Mouse (Mus musculus): ENCODE data around the gene Dmc1. TPM values are rescaled to one million over a fixed set of nuclear protein-coding genes. Genes with fewer than 3 reads are reported as not detected.
A peak's percentile ranks its signal among the peaks of the same experiment; 100 is the strongest.

Gene Dmc1
- total RNA-seq, 1 experiment, result 6.4 TPM

DNA sequence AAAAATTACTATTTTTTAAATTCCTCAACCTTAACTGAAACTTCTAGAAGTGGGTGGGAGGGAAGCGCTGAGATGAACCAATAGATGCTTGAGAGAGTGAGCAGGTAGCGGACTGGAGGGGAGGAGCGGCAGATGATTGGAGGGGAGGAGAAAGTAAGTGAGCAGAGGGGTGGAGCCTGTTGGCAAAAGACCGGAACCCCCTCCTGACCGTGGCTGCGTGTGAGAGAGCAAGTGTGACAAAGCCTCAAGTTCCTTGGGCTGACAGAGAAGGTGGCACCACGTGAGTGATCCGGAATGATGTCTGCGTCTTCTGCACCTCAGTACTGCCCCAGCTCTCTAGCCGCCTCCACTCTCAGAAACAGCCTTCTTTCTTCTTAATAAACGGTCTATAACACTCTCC is 12.2 kb upstream of the Dmc1 start:
- DNase-seq (ENCODE audit: low read depth, low spot score), result no peak
- Histone ChIP-seq H3K9me3 (ENCODE audit: control insufficient read depth, insufficient read depth, low read depth, low read length) (no peaks in the 10 kb centered on the region), H3K36me3 (ENCODE audit: control insufficient read depth, insufficient read depth, low read length, poor library complexity, severe bottlenecking) (no peaks in the 10 kb centered on the region; the same call in 1 of the 2 replicates), H3K4me1 (ENCODE audit: control insufficient read depth in 2 of 2, insufficient read depth in 2 of 2, low read length in 2 of 2, poor library complexity in 1 of 2) (peaks cover 1 to 27% of the 10 kb centered on the region in 2 experiments; a peak in 2 of 4 replicates), H3K4me3 (ENCODE audit: insufficient read depth in 1 of 2, low read depth in 1 of 2, low read length in 2 of 2, poor library complexity in 1 of 2, severe bottlenecking in 1 of 2) (peak overlapping the region; percentile 57 to 76), H3K9ac (ENCODE audit: insufficient read depth, low read depth, low read length, poor library complexity, severe bottlenecking) (peak overlapping the region; percentile 51), H3K27ac (ENCODE audit: insufficient read depth, low read depth, low read length, poor library complexity, severe bottlenecking) (no peak overlapping the region)
- in situ Hi-C loops (cut with MboI; ENCODE audit: low sequenced_read_pairs in 2 of 2, unreplicated experiment in 2 of 2), result no loop called here
- TF ChIP-seq MAFK (IDR thresholded peaks at IDR 0.05; ENCODE audit: insufficient read depth, low read depth, low read length) (no peak), CHD2 (IDR thresholded peaks at IDR 0.05; ENCODE audit: low read depth, low read length) (no peak), ZC3H11A (IDR thresholded peaks at IDR 0.05; ENCODE audit: borderline replicate concordance, low read depth, low read length) (no peak)

DNA sequence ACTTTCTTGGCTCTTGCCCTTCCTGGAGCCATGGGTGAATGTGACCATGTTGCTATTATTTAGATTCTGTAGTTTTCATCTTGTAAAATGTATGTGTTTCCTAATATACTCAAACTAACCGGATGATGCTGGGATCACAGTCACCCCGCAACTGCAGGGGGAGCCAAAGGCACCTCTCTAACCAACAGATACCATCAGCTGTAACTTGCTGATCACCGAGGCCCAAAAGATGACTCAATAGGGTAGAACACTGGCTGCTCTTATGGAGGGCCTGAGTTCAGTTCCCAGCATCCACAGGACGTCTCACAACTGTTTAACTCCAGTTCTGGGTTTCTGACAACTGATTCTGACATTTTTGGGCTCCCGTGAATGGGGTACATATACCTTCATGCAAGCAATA is 11.8 kb upstream of the Dmc1 start:
- H3K36me3 ChIP-seq (ENCODE audit: control insufficient read depth, insufficient read depth, low read length, poor library complexity, severe bottlenecking), result no peaks in the 10 kb centered on the region; the same call in 1 of the 2 replicates
- in situ Hi-C loops (cut with MboI; ENCODE audit: low sequenced_read_pairs in 2 of 2, unreplicated experiment in 2 of 2), result no loop called here

DNA sequence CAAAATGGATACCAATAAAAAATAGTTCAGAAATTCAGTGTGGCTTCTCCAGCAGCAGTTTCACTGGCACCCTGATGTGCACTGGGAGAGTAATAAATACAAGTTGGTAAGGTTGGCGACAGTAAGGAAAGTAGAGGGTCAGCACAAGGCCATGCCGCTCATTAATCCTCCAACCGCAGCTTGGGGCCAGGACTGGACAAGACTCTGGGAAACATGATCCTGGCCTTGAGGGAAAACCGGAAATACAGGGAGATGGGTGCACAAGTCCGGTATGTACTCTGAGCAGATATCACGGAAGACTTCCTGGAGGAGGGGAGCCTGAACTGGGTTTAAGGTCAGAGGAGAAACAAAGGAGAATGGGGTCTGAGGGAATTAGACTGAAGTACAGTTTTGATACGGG is 10.6 kb upstream of the Dmc1 start:
- no peak for DNase-seq (ENCODE audit: low read depth, low spot score)
- Histone ChIP-seq H3K27ac (ENCODE audit: insufficient read depth, low read depth, low read length, poor library complexity, severe bottlenecking) (no peak overlapping the region), H3K36me3 (ENCODE audit: control insufficient read depth, insufficient read depth, low read length, poor library complexity, severe bottlenecking) (no peaks in the 10 kb centered on the region; the same call in 1 of the 2 replicates), H3K4me3 (ENCODE audit: insufficient read depth in 1 of 2, low read depth in 1 of 2, low read length in 2 of 2, poor library complexity in 1 of 2, severe bottlenecking in 1 of 2) (no peak overlapping the region), H3K9me3 (ENCODE audit: control insufficient read depth, insufficient read depth, low read depth, low read length) (no peaks in the 10 kb centered on the region), H3K9ac (ENCODE audit: insufficient read depth, low read depth, low read length, poor library complexity, severe bottlenecking) (no peak overlapping the region), H3K4me1 (ENCODE audit: control insufficient read depth in 2 of 2, insufficient read depth in 2 of 2, low read length in 2 of 2, poor library complexity in 1 of 2) (peaks cover 1 to 27% of the 10 kb centered on the region in 2 experiments; a peak in 2 of 4 replicates)
- in situ Hi-C loops (cut with MboI; ENCODE audit: low sequenced_read_pairs in 2 of 2, unreplicated experiment in 2 of 2), result no loop called here
- TF ChIP-seq ZNF384 (IDR thresholded peaks at IDR 0.05; ENCODE audit: low read depth, low read length) (no peak), MAFK (IDR thresholded peaks at IDR 0.05; ENCODE audit: insufficient read depth, low read depth, low read length) (no peak), ZC3H11A (IDR thresholded peaks at IDR 0.05; ENCODE audit: borderline replicate concordance, low read depth, low read length) (no peak), CHD2 (IDR thresholded peaks at IDR 0.05; ENCODE audit: low read depth, low read length) (no peak), HCFC1 (IDR thresholded peaks at IDR 0.05; ENCODE audit: borderline replicate concordance, insufficient read depth, low read length) (no peak)

More for the DNA sequence above, 11.8 kb upstream of the Dmc1 start:
- Histone ChIP-seq H3K4me1 (ENCODE audit: control insufficient read depth in 2 of 2, insufficient read depth in 2 of 2, low read length in 2 of 2, poor library complexity in 1 of 2) (peaks cover 1 to 27% of the 10 kb centered on the region in 2 experiments; a peak in 2 of 4 replicates), H3K4me3 (ENCODE audit: insufficient read depth in 1 of 2, low read depth in 1 of 2, low read length in 2 of 2, poor library complexity in 1 of 2, severe bottlenecking in 1 of 2) (no peak overlapping the region), H3K27ac (ENCODE audit: insufficient read depth, low read depth, low read length, poor library complexity, severe bottlenecking) (no peak overlapping the region), H3K9ac (ENCODE audit: insufficient read depth, low read depth, low read length, poor library complexity, severe bottlenecking) (no peak overlapping the region), H3K9me3 (ENCODE audit: control insufficient read depth, insufficient read depth, low read depth, low read length) (no peaks in the 10 kb centered on the region)
- TF ChIP-seq ZNF384 (IDR thresholded peaks at IDR 0.05; ENCODE audit: low read depth, low read length) (no peak), MAFK (IDR thresholded peaks at IDR 0.05; ENCODE audit: insufficient read depth, low read depth, low read length) (no peak), ZC3H11A (IDR thresholded peaks at IDR 0.05; ENCODE audit: borderline replicate concordance, low read depth, low read length) (no peak), CHD2 (IDR thresholded peaks at IDR 0.05; ENCODE audit: low read depth, low read length) (no peak), HCFC1 (IDR thresholded peaks at IDR 0.05; ENCODE audit: borderline replicate concordance, insufficient read depth, low read length) (no peak)
- DNase-seq (ENCODE audit: low read depth, low spot score), result no peak

DNA sequence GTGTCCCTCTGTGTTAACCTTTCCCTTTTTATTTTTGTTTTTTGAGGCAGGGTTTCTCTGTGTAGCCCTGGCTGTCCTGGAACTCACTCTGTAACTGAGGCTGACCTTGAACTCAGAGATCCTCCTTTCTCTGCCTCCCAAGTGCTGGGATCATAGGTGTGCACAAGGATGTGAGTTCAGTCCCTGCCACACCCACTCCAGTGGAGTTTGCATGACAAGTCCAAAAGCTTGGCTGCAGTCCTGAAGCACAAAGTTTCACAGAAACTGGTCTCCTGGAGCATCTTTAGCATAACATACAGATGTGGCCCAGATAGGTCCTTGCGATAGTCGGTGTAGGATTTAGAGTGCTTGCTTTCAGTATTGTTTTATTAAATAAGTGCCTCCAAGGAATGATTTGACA is 4.3 kb upstream of the Dmc1 start:
- Histone ChIP-seq H3K9ac (ENCODE audit: insufficient read depth, low read depth, low read length, poor library complexity, severe bottlenecking) (no peak overlapping the region), H3K4me1 (ENCODE audit: control insufficient read depth in 2 of 2, insufficient read depth in 2 of 2, low read length in 2 of 2, poor library complexity in 1 of 2) (peaks cover 2 to 6% of the 10 kb centered on the region in 2 experiments; a peak in 3 of 4 replicates), H3K9me3 (ENCODE audit: control insufficient read depth, insufficient read depth, low read depth, low read length) (no peaks in the 10 kb centered on the region), H3K27ac (ENCODE audit: insufficient read depth, low read depth, low read length, poor library complexity, severe bottlenecking) (no peak overlapping the region), H3K4me3 (ENCODE audit: insufficient read depth in 1 of 2, low read depth in 1 of 2, low read length in 2 of 2, poor library complexity in 1 of 2, severe bottlenecking in 1 of 2) (no peak overlapping the region), H3K36me3 (ENCODE audit: control insufficient read depth, insufficient read depth, low read length, poor library complexity, severe bottlenecking) (no peaks in the 10 kb centered on the region)
- in situ Hi-C loops (cut with MboI; ENCODE audit: low sequenced_read_pairs in 2 of 2, unreplicated experiment in 2 of 2), result no loop called here
- TF ChIP-seq HCFC1 (IDR thresholded peaks at IDR 0.05; ENCODE audit: borderline replicate concordance, insufficient read depth, low read length) (no peak), MAFK (IDR thresholded peaks at IDR 0.05; ENCODE audit: insufficient read depth, low read depth, low read length) (no peak), ZNF384 (IDR thresholded peaks at IDR 0.05; ENCODE audit: low read depth, low read length) (no peak), ZC3H11A (IDR thresholded peaks at IDR 0.05; ENCODE audit: borderline replicate concordance, low read depth, low read length) (no peak), CHD2 (IDR thresholded peaks at IDR 0.05; ENCODE audit: low read depth, low read length) (no peak)
- DNase-seq (ENCODE audit: low read depth, low spot score), result no peak

DNA sequence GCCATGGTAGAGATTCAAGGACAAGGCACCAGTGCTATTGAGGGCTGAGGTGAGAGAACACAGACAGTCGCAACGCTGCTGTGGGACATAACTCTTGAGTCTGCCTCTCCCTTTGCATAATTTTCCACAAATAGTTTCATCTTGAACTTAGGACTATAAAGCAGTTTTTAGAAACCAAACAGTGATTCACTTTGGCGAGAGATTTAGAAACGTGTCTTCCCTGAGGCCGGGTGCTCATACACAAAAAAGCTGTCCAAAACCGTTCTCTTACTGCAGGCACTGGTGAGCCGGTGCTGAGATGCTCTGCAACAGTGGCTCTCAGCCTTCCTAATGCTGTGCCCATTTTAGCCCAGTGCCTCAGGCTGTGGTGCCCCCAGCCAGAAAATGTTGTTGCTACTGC is 3.3 kb upstream of the Dmc1 start:
- Histone ChIP-seq H3K9ac (ENCODE audit: insufficient read depth, low read depth, low read length, poor library complexity, severe bottlenecking) (no peak overlapping the region), H3K4me1 (ENCODE audit: control insufficient read depth in 2 of 2, insufficient read depth in 2 of 2, low read length in 2 of 2, poor library complexity in 1 of 2) (peaks cover 2 to 4% of the 10 kb centered on the region in 2 experiments; a peak in 3 of 4 replicates), H3K4me3 (ENCODE audit: insufficient read depth in 1 of 2, low read depth in 1 of 2, low read length in 2 of 2, poor library complexity in 1 of 2, severe bottlenecking in 1 of 2) (no peak overlapping the region), H3K9me3 (ENCODE audit: control insufficient read depth, insufficient read depth, low read depth, low read length) (no peaks in the 10 kb centered on the region), H3K27ac (ENCODE audit: insufficient read depth, low read depth, low read length, poor library complexity, severe bottlenecking) (no peak overlapping the region), H3K36me3 (ENCODE audit: control insufficient read depth, insufficient read depth, low read length, poor library complexity, severe bottlenecking) (no peaks in the 10 kb centered on the region; the same call in 1 of the 2 replicates)
- in situ Hi-C loops (cut with MboI; ENCODE audit: low sequenced_read_pairs in 2 of 2, unreplicated experiment in 2 of 2), result no loop called here
- DNase-seq (ENCODE audit: low read depth, low spot score), result no peak
- TF ChIP-seq ZNF384 (IDR thresholded peaks at IDR 0.05; ENCODE audit: low read depth, low read length) (no peak), HCFC1 (IDR thresholded peaks at IDR 0.05; ENCODE audit: borderline replicate concordance, insufficient read depth, low read length) (no peak), CHD2 (IDR thresholded peaks at IDR 0.05; ENCODE audit: low read depth, low read length) (no peak), ZC3H11A (IDR thresholded peaks at IDR 0.05; ENCODE audit: borderline replicate concordance, low read depth, low read length) (no peak), MAFK (IDR thresholded peaks at IDR 0.05; ENCODE audit: insufficient read depth, low read depth, low read length) (no peak)
